Mouse (Mus musculus): ENCODE data around the gene Gm29049. TPM values are rescaled to one million over a fixed set of nuclear protein-coding genes. Genes with fewer than 3 reads are reported as not detected.

Gm29049 gene
- not detected for polyA plus RNA-seq (2014; fragmentation: Illumina TruSeq; extraction: RNeasy Lipid Tissue Mini Kit (QIAGEN cat#74804); ENCODE audit: insufficient read depth, low read depth, low replicate concordance)

GRCm38 (mm10) chrY:7997068-7997467 lies at the start of gene Gm29049:
Gm29049 (minus strand) TSS chrY:7997168.

Other genes with a start within 250 kb of the Gm29049 start
- gene Gm20825, start 74.3 kb upstream of the Gm29049 start, polyA plus RNA-seq (2014; fragmentation: Illumina TruSeq; extraction: RNeasy Lipid Tissue Mini Kit (QIAGEN cat#74804); ENCODE audit: insufficient read depth, low read depth, low replicate concordance) = not detected